Mouse (Mus musculus) embryo, embryonic 11 days (tissue): ENCODE data around the gene Nf1.
A peak's percentile ranks its signal among the peaks of the same experiment; 100 is the strongest.

ENCODE experiments used
- DNase-seq: peaks from one replicate; pipeline ENCODE4 v3.0.0-alpha.2; 2015

The Nf1 gene

GRCm38 (mm10) chr11:79530333-79530761 lies 190.9 kb downstream of the Nf1 start, which contains the start of the genes Evi2 and Evi2a:
TSS of gene Evi2 (minus strand) at chr11:79530589.
TSS of gene Evi2a (minus strand) at chr11:79530609.
- no peak for DNase-seq

DNA sequence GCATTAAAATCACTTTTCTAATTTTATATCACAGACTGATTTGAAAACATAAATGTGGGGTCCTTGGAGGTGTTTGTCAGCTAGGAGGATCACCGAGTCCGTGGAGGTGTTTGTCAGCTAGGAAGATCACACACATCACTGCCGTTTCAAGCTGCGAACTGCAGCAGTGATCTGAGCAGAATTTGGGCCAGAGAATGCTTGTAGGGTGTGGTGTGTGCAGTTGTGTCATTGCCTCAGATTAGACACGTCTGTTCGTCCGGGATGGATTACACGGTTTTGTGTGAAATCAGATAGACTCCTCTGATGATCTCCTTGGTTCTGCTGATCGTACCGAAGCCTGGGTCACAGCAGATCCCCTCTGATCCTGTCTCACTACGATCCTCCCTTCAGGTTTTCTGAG lies 191.3 kb downstream of the Nf1 start:
- DNase-seq: no peak

GRCm38 (mm10) chr11:79531485-79531884 lies 192.0 kb downstream of the Nf1 start:
- DNase-seq: no peak

DNA sequence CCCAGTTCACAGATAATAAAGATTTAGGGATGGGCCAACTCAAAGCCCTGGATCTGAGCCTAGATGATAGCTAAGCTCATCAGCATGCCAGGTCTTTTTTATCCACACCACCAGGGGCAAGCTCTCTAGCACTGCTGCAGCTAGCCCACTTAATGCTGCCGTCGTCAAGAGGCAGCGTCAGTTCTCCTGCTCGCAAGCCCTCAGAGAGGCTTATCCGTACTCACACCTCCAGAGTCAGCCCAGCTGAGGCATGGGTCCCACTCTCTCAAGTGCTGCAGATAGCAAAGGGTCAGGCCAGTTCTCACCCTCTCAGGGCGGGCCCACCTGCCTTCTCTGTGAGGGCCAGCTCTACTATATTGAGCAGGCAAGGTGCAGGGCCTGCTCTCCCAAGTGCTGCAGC lies 193.8 kb downstream of the Nf1 start:
- no peak for DNase-seq

DNA sequence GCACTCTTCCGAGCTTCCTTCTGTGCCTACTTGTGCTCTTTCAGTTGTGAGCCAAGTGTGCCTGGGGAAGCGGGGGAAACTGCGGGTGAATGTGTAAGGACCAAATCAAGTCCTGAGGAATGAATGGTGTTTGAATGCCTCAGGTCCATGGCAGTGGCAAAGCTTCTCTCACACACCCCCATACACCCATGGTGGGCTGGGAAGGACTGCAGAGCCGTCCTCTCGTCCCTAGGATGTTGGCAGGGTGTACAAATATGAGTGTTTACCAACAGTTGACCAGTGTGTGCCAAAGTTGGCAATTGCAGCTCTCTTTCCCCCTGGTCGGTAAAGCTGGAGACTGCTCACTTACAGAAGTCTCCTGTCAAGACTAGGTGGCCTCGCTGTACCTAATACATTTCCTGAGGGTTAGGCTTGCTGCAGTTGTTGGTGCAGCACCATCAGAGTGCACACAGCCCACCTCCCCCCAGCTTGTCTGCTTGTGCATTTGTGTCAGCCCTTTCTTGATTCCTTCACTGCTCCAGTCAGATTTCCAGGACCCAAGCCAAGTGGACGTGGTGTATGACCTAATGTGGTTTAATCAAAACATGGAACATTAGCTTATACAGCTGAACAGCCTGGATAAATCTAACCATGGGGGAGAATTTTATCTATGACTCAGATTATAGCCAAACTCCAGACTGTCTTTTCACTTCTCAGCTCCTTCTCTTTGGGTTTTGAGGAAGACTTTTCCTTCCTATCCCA lies 194.6 kb downstream of the Nf1 start:
- DNase-seq: no peak

- no peak for DNase-seq
Measured at GRCm38 (mm10) chr11:79535554-79535953, 196.1 kb downstream of the Nf1 start.

GRCm38 (mm10) chr11:79536293-79536692 lies 196.8 kb downstream of the Nf1 start:
- DNase-seq: no peak

GRCm38 (mm10) chr11:79552622-79553021 lies 213.1 kb downstream of the Nf1 start:
- DNase-seq: no peak

DNA sequence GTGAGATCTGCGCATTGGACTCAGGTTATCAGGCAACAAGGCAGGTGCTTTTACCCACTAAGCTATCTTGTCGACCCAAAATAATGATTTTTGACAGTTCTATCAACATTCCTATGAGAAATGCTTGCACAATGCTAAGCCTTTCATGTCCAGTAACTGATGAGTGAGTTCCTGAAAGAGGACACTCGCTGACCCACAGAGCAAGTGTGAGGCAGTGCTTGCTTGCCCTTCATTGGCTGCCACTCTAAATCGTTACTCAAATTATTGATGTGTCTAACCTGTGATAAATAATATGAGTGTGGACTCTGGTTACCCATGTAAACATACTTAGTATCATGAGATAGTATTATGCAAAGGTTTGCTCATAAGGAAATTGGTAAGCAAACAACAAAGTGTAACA lies 221.0 kb downstream of the Nf1 start:
- DNase-seq: no peak

GRCm38 (mm10) chr11:79563493-79563892 lies 224.0 kb downstream of the Nf1 start:
- no peak for DNase-seq

DNA sequence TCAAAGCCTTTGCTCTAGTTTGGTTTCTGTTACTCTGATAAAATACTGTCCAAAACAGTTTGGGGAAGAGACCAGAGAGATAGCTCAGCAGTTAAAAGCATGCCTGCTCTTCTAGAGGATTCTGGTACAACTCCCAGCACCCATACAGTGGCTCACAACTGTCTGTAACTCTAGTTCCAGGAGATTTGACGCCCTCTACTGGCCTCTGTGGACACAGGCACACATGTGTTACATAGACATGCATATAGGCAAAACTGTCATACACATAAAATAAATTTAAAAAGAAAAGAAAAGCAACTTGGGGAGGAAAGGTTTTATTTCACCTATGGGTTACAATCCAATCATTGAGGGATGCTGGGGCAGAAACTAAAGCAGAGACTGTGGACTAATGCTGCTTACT lies 227.5 kb downstream of the Nf1 start:
- no peak for DNase-seq

DNA sequence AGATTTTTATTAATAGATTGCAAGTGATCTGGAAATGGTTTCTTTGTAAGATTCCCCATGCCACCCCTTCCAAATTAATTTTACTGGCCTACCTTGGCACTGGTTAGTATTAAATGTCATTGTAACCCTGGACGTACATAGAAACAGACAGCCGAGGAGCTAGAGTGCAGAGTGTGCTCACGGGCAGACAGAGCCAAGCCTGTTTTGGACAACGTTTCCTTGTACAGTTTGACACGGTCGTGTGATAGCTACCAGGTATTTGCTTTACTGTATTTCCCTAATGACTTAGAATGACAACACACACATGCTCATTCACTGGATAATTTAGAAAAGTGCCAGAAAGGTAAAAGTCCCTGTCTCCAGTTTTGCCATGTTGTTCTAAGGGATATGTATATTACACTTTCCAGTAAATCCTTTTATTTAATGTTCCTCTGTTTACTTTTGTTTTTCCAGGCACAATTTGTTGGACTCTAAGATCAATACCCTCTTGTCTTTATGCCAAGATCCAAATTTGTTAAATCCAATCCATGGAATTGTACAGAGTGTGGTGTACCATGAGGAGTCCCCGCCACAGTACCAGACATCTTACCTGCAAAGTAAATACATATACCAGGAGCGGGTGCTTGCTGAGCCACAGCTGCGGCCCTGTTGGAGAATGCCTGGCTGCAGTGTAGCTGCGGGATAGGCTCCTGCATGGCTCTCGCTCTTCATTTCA lies 228.9 kb downstream of the Nf1 start:
- DNase-seq: no peak

GRCm38 (mm10) chr11:79570319-79570718 lies 230.8 kb downstream of the Nf1 start:
- DNase-seq: no peak

GRCm38 (mm10) chr11:79573836-79574235 lies 234.3 kb downstream of the Nf1 start:
- DNase-seq: no peak

- DNase-seq: no peak
Measured at GRCm38 (mm10) chr11:79575383-79576073, 236.0 kb downstream of the Nf1 start.

DNA sequence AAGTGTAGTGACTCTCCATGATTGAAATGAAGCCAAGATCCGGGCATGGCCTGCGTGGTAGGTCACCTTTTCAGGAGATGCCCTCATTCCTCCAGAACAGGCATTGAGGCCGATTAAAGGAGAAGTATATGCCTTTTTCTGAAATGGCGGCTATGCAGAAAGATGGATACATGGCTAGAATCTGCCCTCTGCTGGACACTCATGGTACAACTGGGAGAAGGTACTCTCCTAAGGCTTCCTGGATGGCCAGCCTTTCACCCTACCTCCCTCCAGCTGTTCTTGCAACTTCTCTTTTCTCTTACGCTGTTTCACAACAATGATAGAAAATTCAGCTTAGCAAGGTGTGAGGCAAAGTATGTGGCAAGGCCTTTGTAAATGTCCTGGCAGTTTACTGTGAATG lies 238.2 kb downstream of the Nf1 start:
- peak; percentile 80 for DNase-seq

GRCm38 (mm10) chr11:79580660-79581059 lies 241.2 kb downstream of the Nf1 start:
- DNase-seq: no peak

- DNase-seq: no peak
Measured at GRCm38 (mm10) chr11:79581257-79581656, 241.8 kb downstream of the Nf1 start.

DNA sequence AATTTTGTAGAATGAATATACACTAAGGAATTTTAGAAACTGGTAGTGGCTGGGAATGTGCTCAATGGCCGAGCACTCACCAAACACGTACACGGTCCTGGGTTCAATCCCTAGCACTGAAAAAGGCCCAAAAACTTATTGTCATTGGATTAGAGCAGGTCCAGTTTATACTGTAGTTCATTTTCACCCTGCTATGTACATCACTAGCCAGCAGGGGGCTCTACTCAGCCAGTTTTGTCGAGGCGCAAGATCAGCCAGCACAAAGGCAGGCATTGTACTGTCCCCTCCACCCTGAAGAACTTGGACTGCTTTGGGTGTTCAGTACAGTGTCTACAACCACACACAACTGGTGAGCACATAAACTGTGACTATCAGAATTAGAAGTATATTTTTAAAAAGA lies 244.7 kb downstream of the Nf1 start:
- DNase-seq: peak; percentile 85

- DNase-seq: peak; percentile 57
Measured at GRCm38 (mm10) chr11:79589317-79590075, 250.0 kb downstream of the Nf1 start.

- DNase-seq: peak; percentile 76
Measured at GRCm38 (mm10) chr11:79590664-79591590, 251.4 kb downstream of the Nf1 start, which contains the start of gene Rab11fip4. TSS of gene Rab11fip4 (plus strand) at chr11:79591212.

GRCm38 (mm10) chr11:79591591-79591975 lies 252.1 kb downstream of the Nf1 start:
- no peak for DNase-seq
